Mouse (Mus musculus) midbrain, embryonic 16.5 days (tissue): Measurements from ENCODE around the gene Gfy. TPM values are rescaled to one million over a fixed set of nuclear protein-coding genes. Genes with fewer than 3 reads are reported as not detected.

Experiments used
- ATAC-seq: fragments of 200-750 bp; cut with Nextera tagmentation; 2 replicates; pipeline ENCODE4 v1.8.0; 2017; ENCODE audit warnings: moderate TSS enrichment
- H3K27ac ChIP-seq: fragments of 300-500 bp; sonication (generic); 2 replicates; pipeline ENCODE4 v1.5.1; 2014; ENCODE audit warnings: mild to moderate bottlenecking, low read length, mixed read lengths
- H3K27me3 ChIP-seq: fragments of 300-500 bp; sonication (generic); 2 replicates; pipeline ENCODE4 v1.6.1; 2014; ENCODE audit warnings: low read depth, low read length, mixed read lengths; ENCODE audit not compliant: control insufficient read depth, insufficient read depth
- H3K36me3 ChIP-seq: fragments of 300-500 bp; sonication (generic); 2 replicates; pipeline ENCODE4 v1.6.1; 2014; ENCODE audit warnings: mild to moderate bottlenecking, low read length, moderate library complexity, mixed read lengths; ENCODE audit not compliant: control insufficient read depth, insufficient read depth
- H3K4me1 ChIP-seq: fragments of 300-500 bp; sonication (generic); 2 replicates; pipeline ENCODE4 v1.6.1; 2014; ENCODE audit warnings: mild to moderate bottlenecking, low read length, mixed read lengths; ENCODE audit not compliant: control insufficient read depth, insufficient read depth
- H3K4me2 ChIP-seq: fragments of 300-500 bp; sonication (generic); 2 replicates; pipeline ENCODE4 v1.6.1; 2014; ENCODE audit warnings: mild to moderate bottlenecking, low read length, mixed read lengths
- H3K4me3 ChIP-seq: fragments of 300-500 bp; sonication (generic); 2 replicates; pipeline ENCODE4 v1.5.1; 2014; ENCODE audit warnings: low read depth, mild to moderate bottlenecking, low read length, moderate library complexity, mixed read lengths
- H3K9ac ChIP-seq: fragments of 300-500 bp; sonication (generic); 2 replicates; pipeline ENCODE4 v1.6.1; 2014; ENCODE audit warnings: low read depth, low read length, mixed read lengths
- H3K9me3 ChIP-seq: fragments of 300-500 bp; sonication (generic); replicated peaks from 2 replicates; pipeline ENCODE4 v1.6.1; 2014; ENCODE audit warnings: mild to moderate bottlenecking, low read length, mixed read lengths; ENCODE audit not compliant: control insufficient read depth, poor library complexity, severe bottlenecking
- WGBS: fragments of 180-500 bp; shearing (Covaris S2); extraction: QIAGEN DNeasy Blood & Tissue Kit; methylation state at CpG from one replicate; pipeline ENCODE4 v1.1.7; 2014; 5-methylcytosine and 5-hydroxymethylcytosine counted together
- polyA plus RNA-seq: library from polyadenylated mRNA; unstranded; fragments of >200 nt; fragmentation: Nextera tagmentation; extraction: Ambion mirVana; gene quantifications from 2 replicates; pipeline ENCODE4 v1.2.1, GENCODE M21; 2015

Gfy gene
- polyA plus RNA-seq, 1 experiment from 2014 or later = not detected

DNA sequence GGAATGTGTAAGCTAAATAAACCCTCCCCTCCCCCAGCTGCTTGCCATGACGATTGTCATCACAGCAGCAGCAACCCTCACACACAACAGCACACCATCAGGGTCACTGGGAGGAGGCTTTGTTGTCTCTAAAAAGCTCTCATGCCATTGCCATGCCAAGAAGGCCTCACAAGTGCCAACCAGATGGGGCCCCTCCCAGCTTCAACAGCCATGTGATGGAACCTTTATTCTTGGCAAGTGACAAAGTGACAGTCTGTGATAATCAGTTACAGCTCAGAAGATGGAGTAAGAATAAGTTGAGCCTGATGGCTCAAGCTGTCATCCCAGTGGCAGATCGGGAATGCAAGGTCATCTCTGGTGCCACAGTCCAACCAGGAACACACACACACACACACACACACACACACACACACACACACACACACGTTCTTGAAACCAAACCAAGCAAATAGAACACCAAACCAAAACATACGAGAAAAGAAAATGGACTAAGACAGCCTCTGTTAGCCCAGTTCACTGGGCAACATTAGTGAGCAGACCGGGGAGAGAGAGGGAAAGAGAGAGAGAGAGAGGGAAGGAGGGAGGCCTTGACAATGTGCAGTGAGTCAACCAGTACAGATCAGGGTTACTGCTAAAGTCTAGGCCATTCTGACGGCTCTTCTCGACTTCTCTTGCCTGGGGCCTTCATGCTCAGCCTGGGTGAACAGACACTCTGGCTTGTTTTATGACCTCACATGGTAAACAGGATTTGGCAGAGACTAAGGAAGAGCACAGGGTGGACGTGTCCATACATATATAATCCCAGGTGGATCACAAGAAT is 39.3 kb downstream of the Gfy start:
- peaks cover 14% of the 10 kb centered on the region for H3K27me3 ChIP-seq
- no peaks in the 10 kb centered on the region for H3K9me3 ChIP-seq
- no peak overlapping the region for H3K4me3 ChIP-seq
- no peak for ATAC-seq
- H3K4me1 ChIP-seq = peaks cover 4% of the 10 kb centered on the region; the same call in 1 of the 2 replicates
- no peak overlapping the region for H3K27ac ChIP-seq
- H3K36me3 ChIP-seq = peaks cover 6% of the 10 kb centered on the region; the same call in 1 of the 2 replicates
- no peak overlapping the region for H3K4me2 ChIP-seq
- no peak overlapping the region for H3K9ac ChIP-seq
- WGBS = 82% methylated on average over 8 of the region's 8 CpGs

GRCm38 (mm10) chr7:45138403-45138802 is 41.0 kb downstream of the Gfy start:
- Histone ChIP-seq H3K9ac (no peak overlapping the region), H3K4me2 (no peak overlapping the region), H3K4me3 (no peak overlapping the region), H3K36me3 (0 out of 2 replicates have a peak, but pooled peaks cover 2% of the 10 kb centered on the region), H3K4me1 (peaks cover 4% of the 10 kb centered on the region; the same call in 1 of the 2 replicates), H3K9me3 (no peaks in the 10 kb centered on the region; the same call in 1 of the 2 replicates), H3K27me3 (peaks cover 14% of the 10 kb centered on the region), H3K27ac (no peak overlapping the region)
- ATAC-seq = no peak
- WGBS = 65% methylated on average over 1 of the region's 1 CpGs

DNA sequence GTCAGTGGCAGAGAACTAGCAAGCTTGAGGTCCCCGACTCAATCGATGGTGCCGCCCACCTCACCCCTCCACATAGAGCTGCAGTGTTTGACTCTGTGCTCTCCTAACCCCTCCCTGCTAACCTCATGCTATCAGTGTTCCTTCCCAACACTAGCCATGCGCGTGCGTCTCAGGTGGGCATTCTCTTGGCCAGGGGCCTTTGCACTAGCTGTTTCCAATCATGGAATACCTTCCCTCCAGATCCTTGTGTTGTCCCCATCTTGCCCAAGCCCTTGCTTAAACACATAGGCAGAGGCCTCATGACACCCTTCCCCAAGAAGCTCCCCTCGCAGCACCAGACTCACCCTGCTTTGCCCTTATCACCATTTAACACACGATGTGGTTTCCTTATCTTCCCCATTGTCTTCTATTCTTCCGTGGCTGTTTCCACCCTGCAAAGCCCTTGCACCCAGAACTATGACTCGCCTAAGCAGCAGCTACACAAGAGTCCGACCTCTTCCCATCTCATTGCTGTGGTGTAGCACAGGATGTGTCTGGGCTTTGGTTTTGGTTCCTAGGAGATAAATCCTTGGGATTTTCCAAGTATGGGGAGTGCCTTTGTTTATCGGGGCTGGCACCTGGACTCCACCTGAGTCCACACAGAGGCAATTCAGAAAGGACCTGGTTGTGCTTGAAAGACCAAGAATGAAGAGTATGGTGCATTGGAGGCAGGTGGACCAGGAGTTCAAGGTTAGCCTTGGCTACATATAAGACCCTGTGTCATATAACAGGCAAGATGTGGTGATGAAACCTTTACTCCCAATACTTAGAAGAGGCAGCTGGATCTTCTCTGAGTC is 42.0 kb downstream of the Gfy start:
- WGBS = 83% methylated on average over 12 of the region's 12 CpGs

GRCm38 (mm10) chr7:45135993-45136567 is 43.3 kb downstream of the Gfy start, which contains the start of the genes Gm45713 and Flt3l:
TSS of gene Gm45713 (minus strand) at chr7:45136231.
TSS of gene Flt3l (minus strand) at chr7:45136432.
- H3K4me1 ChIP-seq = peaks cover 4% of the 10 kb centered on the region; the same call in 1 of the 2 replicates

More for the DNA sequence above, 42.0 kb downstream of the Gfy start:
- Histone ChIP-seq H3K27me3 (peaks cover 14% of the 10 kb centered on the region), H3K36me3 (no peaks in the 10 kb centered on the region), H3K9ac (no peak overlapping the region), H3K4me1 (peaks cover 4% of the 10 kb centered on the region; the same call in 1 of the 2 replicates), H3K4me2 (no peak overlapping the region), H3K9me3 (no peaks in the 10 kb centered on the region; the same call in 1 of the 2 replicates), H3K4me3 (no peak overlapping the region), H3K27ac (no peak overlapping the region)
- ATAC-seq = no peak

DNA sequence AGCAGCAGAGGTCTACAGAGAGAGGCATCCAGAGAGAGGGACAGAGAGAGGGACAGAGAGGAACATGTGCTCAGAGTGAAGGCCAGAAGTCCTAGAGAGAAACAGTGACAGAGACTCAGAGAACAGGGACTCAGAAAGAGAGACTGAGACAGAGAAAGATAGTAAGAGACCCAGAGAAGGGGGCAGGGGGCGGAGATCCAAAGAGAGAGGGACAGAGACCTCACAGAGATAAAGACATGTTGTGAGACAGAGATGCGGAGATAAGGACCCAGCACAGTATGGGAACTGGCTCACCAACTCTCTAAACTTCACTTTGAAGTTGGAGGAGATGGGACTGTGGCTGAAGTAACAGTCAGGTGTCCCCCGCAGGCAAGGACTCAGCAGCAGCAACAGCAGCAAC is 44.0 kb downstream of the Gfy start:
- peaks cover 4% of the 10 kb centered on the region; the same call in 1 of the 2 replicates for H3K4me1 ChIP-seq
- no peak for ATAC-seq
- no peak overlapping the region for H3K4me2 ChIP-seq
- whole genome bisulfite sequencing = 85% methylated on average over 3 of the region's 3 CpGs
- H3K9ac ChIP-seq = peak overlapping the region; percentile 68; the same call in 1 of the 2 replicates
- no peak overlapping the region for H3K27ac ChIP-seq
- H3K4me3 ChIP-seq = no peak overlapping the region
- H3K9me3 ChIP-seq = no peaks in the 10 kb centered on the region; the same call in 1 of the 2 replicates
- H3K36me3 ChIP-seq = no peaks in the 10 kb centered on the region
- peaks cover 14% of the 10 kb centered on the region for H3K27me3 ChIP-seq

More at GRCm38 (mm10) chr7:45135993-45136567, 43.3 kb downstream of the Gfy start, which contains the start of the genes Gm45713 and Flt3l:
- Histone ChIP-seq H3K27me3 (peaks cover 14% of the 10 kb centered on the region), H3K36me3 (no peaks in the 10 kb centered on the region), H3K4me3 (peak within 1 kb of the TSS; percentile 41), H3K9me3 (no peaks in the 10 kb centered on the region; the same call in 1 of the 2 replicates), H3K4me2 (peak within 1 kb of the TSS; percentile 68), H3K27ac (no peak within 1 kb of the TSS), H3K9ac (peak within 1 kb of the TSS; percentile 68)
- WGBS = 6% methylated on average over 29 of the region's 29 CpGs
- ATAC-seq = peak; percentile 77

- Histone ChIP-seq H3K4me1 (peaks cover 6% of the 10 kb centered on the region), H3K4me2 (no peak overlapping the region), H3K9ac (no peak overlapping the region), H3K27ac (no peak overlapping the region), H3K36me3 (no peaks in the 10 kb centered on the region), H3K27me3 (peaks cover 14% of the 10 kb centered on the region), H3K9me3 (no peaks in the 10 kb centered on the region; the same call in 1 of the 2 replicates), H3K4me3 (no peak overlapping the region)
- 5% methylated on average over 12 of the region's 12 CpGs for WGBS
- no peak for ATAC-seq
Observed at GRCm38 (mm10) chr7:45134544-45135026, 44.8 kb downstream of the Gfy start.

DNA sequence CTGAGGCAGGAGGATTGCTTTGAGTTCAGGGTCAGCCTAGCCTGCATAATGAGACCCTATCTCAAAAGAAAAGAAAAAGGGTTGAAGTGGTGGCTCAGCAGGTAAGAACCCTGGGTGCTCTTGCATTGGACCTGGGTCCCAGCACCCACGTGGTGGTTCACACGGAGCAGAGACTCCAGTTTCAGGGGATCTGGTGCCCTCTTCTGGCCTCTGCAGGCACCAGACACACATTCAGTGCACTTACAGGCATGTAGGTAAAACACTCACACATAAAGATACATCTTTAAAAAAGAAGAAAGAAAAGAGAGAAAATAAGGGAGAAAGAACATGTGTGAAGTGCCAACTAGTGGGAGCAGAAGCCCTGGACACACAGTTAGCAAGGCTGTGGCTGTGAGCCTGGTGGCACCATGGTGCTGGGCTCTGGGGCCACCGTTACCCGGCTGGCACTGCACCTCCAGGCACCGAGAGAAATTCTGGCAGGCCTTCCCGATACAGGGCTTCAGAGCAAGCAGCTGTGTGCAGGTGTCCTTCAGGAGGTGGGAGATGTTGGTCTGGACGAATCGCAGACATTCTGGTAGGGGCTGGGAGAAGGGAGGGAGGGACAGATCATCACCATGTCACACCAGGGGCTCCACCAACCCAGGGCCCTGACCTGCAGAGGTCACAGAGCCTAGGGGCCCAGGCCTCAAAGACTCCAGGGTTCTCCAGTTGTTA is 45.8 kb downstream of the Gfy start:
- Histone ChIP-seq H3K36me3 (no peaks in the 10 kb centered on the region), H3K4me2 (no peak overlapping the region), H3K27me3 (peaks cover 14% of the 10 kb centered on the region), H3K9ac (no peak overlapping the region), H3K4me3 (no peak overlapping the region), H3K27ac (no peak overlapping the region), H3K4me1 (peaks cover 10% of the 10 kb centered on the region), H3K9me3 (no peaks in the 10 kb centered on the region; the same call in 1 of the 2 replicates)
- no peak for ATAC-seq
- WGBS = 74% methylated on average over 8 of the region's 8 CpGs

DNA sequence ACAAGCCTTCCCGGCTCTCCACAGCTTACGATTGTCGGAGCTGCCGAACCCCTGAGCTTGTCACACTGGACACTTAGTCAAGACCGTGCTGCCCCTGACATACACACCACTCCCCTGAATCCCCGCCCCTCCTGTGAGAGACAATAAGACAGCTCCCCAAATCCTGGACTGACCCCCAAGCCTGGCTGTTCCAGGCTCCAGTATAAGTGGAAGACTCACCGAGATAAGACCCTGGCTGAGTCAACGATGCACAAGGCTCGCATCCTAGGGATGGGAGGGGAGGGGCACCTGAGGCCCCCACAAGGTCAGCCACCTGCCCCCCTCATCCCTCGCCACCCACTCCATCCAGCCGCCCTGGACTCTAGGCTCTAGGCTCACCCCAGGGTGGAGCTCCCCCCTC is 47.5 kb downstream of the Gfy start:
- ATAC-seq = no peak
- Histone ChIP-seq H3K4me1 (peaks cover 19% of the 10 kb centered on the region), H3K9ac (no peak overlapping the region), H3K27ac (no peak overlapping the region), H3K36me3 (peaks cover under 1% of the 10 kb centered on the region; the same call in 1 of the 2 replicates), H3K9me3 (no peaks in the 10 kb centered on the region; the same call in 1 of the 2 replicates), H3K27me3 (peaks cover 7% of the 10 kb centered on the region), H3K4me3 (no peak overlapping the region), H3K4me2 (no peak overlapping the region)
- WGBS = 76% methylated on average over 11 of the region's 11 CpGs
